In genomic region chr1:157465194-157465593, GRCm38 (mm10) we compare ENCODE assay signal across 1 mouse cellular context.
TF ChIP-seq lines count a peak whose summit lies in the region.

No protein-coding gene starts in this region.

TF ChIP-seq in MEL, 35 proteins besides CTCF, POLR2A, EP300 and RAD21 (continued from another document):
- TF ChIP-seq KAT2A (conservative IDR thresholded peaks at IDR 0.05; ENCODE audit: low read depth, low read length) (no peak), ZNF384 (IDR thresholded peaks at IDR 0.05; ENCODE audit: low read depth, low read length) (no peak; the same call in none of the 2 replicates), RCOR1 (IDR thresholded peaks at IDR 0.05; ENCODE audit: low read depth, low read length) (no peak)
